Mouse (Mus musculus) embryo, embryonic 9.5 days (tissue): Measurements from ENCODE around the gene Snap47.
"Not testable (repeated sequence)": the region's sequence is repeated elsewhere in the genome, so short reads cannot be mapped to it uniquely, and the experiment has no call there.

ENCODE experiments used
- DNase-seq: peaks from one replicate; pipeline ENCODE4 v3.0.0-alpha.2; 2017; ENCODE audit errors: extremely low spot score

The Snap47 gene

GRCm38 (mm10) chr11:59367955-59368354 is 83.0 kb downstream of the Snap47 start:
- not testable (repeated sequence) for DNase-seq

GRCm38 (mm10) chr11:59366633-59367032 is 84.4 kb downstream of the Snap47 start:
- no peak for DNase-seq

- DNase-seq = no peak
Measured at GRCm38 (mm10) chr11:59366031-59366430, 85.0 kb downstream of the Snap47 start.

GRCm38 (mm10) chr11:59364417-59364816 is 86.6 kb downstream of the Snap47 start:
- DNase-seq = no peak

- no peak for DNase-seq
Measured at GRCm38 (mm10) chr11:59364007-59364406, 87.0 kb downstream of the Snap47 start.

- DNase-seq = no peak
Measured at GRCm38 (mm10) chr11:59361291-59361690, 89.7 kb downstream of the Snap47 start.
